Mouse (Mus musculus) liver (tissue): ENCODE results near the gene Wbp4.
"Not testable (repeated sequence)": the region's sequence is repeated elsewhere in the genome, so short reads cannot be mapped to it uniquely, and the experiment has no call there.

Experiments
- DNase-seq: peaks from one replicate; pipeline ENCODE4 v3.0.0-alpha.2; 2020; ENCODE audit warnings: mixed read lengths

The Wbp4 gene

DNA sequence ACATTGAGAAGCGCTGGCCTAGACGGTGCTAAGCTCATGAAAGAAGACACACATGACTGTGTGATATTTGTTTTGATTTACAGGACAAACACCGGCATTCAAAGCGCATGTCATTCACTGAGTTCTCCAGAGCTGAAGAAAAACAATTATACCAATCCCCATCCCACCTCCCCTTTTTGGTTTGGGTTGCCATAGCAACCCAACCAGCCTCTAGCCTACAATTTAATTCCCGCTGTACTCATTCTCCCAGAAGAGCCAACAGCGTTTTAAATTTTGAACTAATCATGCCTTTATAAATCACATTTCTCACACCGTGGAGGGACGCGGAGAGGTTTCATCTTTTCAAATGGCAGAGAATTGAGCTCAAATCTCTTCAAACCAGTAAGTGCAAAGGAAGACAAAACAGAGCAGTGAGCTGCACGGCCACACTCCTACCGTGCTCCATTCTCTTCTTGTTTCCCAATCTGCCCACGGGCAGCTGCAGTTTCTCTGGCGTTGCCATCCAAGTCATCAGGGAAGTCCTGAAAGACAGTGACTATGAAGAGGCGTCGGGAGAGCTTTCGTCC lies 36.2 kb downstream of the Wbp4 start:
- DNase-seq, result no peak

DNA sequence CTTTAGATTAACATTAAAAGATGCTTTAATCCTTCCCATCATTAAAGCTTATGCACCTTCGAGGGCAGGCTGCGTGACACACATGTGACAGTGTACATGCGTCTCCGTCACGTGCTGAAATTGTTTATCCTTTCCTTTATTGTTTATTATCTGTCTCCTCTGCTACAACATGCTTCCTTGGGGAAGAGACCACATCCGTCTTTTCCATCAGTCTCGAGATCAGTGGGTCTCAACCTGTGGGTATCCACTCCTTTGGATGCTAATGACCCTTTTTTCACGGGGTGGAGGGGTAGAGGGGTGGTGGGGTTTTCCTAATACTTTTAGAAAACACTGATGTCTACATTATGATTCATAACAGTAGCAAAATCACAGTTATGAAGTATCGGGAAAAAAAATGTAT lies 36.7 kb downstream of the Wbp4 start:
- DNase-seq, result no peak

DNA sequence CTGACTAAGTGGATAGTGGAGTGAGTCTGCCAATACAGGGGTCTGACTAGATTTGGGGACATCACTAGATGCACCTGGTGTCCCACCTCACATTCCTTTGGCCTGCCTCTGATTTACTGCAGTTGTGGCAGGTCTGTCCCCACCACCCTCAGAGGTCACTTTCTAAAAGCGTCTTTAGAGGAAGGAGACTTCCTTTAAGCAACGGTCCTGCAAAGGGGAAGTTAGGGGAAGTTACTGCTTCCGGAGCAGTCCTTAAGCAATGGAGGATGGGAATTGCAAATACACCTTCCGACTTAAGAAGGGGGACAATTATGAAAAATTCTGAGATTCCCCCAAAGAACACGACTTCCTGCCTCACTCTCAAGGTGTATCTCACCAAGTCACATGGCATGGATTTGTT lies 39.9 kb downstream of the Wbp4 start:
- no peak for DNase-seq

DNA sequence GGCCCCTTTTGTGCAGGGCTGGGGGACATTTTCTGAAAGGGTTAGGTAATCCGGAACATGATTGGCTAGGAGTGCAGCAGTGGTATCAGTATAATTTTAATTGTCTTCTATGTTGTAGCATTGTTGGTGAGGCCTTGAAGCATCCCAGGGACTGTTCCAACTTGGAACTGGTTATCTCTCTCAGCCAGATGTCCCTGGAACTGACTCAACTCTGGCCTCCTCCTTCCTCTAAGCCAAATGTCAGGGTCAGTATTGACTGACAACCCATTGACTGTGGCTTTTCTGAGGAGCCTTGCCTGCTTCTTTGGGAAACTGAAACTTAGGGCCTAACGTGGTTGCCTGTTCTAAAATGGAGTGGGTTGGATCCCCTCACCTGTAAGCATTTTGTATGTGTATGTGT lies 40.7 kb downstream of the Wbp4 start:
- DNase-seq, result no peak

DNA sequence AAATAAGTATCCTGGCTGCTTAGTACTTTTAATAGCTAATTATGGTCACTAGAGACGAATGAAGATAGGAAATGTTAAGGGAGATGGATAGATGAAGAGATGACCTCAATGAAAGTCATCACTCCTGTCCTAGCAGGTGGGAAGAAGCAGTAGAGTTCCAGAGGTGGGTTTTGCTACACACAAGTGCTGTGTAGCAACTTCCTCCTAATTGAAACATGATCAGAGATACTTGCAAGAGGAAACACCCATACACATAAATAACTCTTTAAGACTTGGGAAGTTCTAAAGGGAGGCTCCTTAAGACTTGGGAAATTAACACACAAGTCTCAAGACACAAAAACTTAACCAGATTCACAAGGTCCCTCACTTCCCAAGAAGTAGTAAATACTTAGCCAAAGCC lies 47.3 kb downstream of the Wbp4 start:
- no peak for DNase-seq

DNA sequence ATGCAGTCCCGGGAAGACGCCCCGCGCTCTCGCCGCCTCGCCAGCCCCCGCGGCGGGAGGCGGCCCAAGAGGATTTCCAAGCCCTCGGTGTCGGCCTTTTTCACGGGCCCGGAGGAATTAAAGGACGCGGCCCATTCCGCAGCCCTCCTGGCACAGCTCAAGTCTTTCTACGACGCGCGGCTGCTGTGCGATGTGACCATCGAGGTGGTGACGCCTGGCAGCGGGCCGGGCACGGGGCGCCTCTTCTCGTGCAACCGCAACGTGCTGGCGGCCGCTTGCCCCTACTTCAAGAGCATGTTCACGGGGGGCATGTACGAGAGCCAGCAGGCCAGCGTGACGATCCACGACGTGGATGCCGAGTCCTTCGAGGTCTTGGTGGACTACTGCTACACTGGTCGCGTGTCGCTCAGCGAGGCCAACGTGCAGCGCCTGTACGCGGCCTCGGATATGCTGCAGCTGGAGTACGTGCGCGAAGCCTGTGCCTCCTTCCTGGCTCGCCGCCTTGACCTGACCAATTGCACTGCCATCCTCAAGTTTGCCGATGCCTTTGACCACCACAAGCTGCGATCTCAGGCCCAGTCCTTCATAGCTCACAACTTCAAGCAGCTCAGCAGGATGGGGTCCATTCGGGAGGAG lies 54.5 kb downstream of the Wbp4 start:
- DNase-seq, result not testable (repeated sequence)

DNA sequence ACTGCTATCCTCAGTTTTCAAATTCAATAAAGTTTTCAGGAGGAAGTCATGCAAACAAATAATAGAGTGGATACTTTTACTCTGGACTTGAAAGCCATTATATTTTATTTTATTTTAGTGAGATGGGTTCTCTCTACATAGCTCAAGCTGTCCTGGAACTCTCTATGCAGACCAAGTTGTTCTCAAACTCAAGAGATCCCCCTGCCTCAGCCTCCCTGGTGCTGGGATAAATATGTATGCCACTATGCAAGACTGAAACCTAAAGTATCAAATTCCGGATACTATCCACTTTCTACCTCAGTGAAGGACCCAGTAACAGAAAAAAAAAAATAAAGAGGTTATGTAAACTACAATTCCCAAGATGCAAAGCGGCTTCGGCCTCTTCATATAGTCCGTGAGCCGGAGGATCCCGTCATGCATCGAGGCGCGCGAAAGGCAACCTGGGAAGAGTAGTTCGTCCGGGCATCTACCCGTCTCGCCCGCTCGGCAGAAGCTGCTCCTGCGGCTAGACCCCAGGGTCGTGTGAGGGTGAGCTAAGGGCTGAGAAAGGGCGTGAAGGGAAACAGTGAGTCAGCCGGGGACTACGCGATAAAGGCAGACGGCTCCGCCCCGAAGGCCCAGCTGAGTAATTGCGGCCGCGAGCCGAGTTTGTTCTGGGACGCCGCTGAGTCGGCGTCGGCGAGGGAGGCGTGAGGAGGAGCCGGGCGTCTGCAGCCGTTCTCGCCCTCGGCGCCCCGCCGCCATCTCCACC lies 55.2 kb downstream of the Wbp4 start, which contains the start of gene Kbtbd7:
TSS of gene Kbtbd7 (plus strand) at position 533 of the 751 bp plus-strand sequence.
- DNase-seq, result peak; percentile 95

DNA sequence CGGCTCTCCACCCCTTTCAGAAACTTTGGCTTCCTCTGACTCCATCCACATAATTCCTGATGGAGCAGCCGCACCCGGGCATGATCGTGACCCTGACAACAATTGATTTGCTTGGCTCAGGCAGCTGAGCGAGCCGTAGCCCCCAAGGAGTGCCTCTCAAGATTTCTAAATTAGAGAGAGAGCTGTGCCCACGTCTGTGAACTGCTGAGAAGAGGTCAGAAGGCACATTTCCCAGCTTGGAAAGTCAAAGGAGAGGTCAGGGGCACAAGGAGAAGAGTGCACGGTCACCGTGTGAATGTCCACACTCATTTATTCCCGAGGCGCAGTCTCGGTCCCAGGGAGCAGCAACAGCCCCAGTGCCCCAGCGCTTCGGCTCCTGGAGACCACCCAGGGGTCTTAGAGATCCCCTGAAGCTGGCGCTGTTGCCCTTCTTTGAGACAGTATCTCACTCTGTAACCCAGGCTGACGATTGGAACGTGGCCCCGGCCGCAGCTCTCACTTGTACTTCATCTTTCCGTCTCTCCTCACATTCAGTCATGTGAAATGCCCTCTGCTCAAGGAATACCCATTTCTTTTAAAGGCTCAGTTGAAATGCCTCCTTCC lies 61.1 kb downstream of the Wbp4 start:
- DNase-seq, result no peak

DNA sequence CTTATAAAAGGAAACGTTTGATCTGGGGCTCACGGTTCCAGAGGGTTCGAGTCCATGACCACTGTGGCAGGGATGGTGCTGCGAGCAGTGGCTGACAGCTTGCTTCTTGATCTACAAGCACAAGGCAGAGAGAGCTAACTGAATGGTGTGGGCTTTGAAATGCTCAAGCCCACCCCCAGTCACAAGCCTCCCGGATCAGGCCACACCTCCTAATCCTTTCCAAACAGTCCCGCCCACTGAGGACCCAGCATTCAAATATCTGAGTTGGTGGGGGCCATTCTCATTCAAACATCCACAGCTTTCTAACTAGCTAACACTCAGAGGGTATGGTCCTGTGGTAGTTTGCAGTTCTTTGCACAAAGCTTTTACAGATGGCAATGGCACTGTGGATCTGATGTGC lies 68.2 kb downstream of the Wbp4 start:
- DNase-seq, result no peak

DNA sequence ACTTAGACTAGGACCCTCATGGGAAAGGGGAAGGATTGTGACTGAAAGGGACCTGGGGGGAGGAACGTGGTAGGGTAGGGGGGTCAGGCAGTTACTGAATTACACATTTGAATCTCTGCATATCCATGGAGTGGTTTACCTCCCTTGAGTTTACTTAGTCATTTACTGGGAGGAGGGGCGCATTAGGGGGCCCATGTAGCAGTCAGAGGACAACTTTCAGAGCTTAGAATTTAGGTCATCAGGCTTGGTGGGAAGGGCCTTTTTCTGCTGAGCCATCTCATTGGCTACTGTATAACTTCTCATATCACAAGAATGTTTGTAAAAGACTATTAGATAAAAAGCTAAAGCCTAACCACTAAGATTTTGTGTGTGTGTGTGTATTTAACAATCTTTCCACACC lies 70.7 kb downstream of the Wbp4 start:
- no peak for DNase-seq
